Mouse (Mus musculus): Measurements from ENCODE around the gene Pin1. TPM values are rescaled to one million over a fixed set of nuclear protein-coding genes. Genes with fewer than 3 reads are reported as not detected.

Pin1 gene
- total RNA-seq, 4 experiments from 2014 or later: 32.7 to 37.5 (median 35.2) TPM

DNA sequence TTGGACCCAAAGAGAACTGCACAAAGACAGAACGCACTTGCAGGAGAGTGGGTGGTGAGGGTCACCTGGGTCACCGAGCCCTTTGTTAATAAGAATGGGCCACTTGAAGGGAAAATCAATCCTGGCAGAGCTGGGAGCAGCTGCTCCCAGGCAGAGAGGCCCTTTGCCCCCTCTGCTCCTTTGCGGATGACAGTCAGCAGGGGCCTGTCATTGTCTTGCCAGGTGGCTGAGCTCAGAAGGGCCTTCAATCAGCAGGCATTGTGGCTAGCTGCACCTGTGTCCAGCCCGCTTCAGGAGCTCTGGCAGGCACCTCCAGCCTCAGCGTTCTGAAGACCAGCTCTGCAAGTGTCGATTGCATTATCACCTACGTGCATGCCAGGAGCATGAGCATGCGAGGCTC is 45.6 kb downstream of the Pin1 start:
- DNase-seq (ENCODE audit: low spot score in 2 of 2): no peak

DNA sequence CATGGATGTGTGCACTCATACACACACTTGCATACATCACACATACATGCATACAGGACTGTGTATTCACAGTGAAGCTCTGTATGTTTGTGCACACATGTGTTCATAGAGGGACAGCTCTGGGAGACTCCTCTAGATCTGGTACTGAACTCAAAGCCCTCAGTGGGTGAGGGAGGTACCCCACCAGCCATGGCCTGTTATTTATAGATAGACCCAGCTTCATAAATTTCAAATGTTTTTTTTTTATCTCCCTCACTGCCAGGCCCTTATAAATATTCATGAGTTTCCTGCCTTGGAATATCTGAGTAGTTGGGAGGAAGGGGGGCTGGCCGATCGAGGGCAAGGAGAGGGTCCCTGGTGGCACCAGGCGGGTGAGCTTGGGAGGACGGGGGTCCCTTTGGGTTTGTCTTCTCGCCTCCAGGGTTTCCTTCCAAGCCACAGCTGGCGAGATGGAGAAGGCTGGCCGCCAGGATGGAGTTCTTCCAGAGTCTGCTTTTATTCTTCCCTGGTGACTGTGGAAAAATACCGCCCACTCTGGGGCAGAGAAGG is 52.0 kb downstream of the Pin1 start:
- DNase-seq (ENCODE audit: low spot score in 2 of 2): no peak

DNA sequence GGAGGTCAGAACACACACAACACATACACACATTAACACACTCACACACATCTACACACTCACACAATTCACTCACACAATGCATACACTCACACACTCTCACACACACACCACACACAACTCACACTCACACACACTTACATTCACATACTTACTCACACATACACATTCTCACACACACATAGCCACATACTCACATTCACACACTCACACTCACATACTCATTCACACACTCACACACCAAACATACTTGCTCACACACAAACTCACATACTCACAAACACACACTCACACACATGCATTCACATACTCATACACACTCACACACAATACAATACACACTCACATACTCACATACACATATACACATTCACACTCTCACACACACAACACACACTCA is 53.5 kb downstream of the Pin1 start:
- no peak for DNase-seq (ENCODE audit: low spot score in 2 of 2)

DNA sequence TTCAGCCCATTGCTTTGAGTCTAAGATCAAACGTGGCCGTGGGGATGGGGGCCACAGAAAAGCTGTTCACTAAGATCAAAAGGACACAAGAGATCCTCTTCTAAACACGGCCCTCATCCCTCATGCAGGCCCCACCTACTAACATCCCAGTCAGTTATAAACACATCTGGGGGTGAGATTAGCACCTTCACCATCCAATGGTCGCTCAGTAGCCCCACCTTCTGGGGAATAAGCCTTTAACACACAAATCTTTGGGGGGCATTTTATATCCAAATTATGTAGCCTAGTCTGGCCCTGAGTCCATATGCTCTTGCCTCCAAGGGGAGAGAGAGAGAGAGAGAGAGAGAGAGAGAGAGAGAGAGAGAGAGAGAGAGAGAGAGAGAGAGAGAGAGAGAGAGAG is 54.1 kb downstream of the Pin1 start:
- DNase-seq (ENCODE audit: low spot score in 2 of 2): no peak

DNA sequence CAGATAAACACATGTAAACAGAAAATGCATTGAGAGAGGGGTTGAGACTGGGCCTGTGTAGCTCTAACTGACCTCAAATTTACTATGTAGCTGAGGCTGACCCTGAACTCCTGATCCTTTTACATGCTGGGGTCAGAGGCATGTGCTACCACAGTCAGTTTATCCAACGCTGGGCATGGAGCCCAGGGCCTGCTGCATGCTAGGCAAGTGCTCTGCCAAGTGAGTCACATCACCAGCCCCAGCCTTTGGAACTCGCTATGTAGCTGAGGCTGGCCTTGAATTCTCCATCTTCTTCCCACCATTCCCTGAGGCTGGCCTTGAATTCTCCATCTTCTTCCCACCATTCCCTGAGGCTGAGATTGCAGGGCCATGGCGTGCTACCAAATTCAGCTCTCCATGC is 58.6 kb downstream of the Pin1 start:
- no peak for DNase-seq (ENCODE audit: low spot score in 2 of 2)

DNA sequence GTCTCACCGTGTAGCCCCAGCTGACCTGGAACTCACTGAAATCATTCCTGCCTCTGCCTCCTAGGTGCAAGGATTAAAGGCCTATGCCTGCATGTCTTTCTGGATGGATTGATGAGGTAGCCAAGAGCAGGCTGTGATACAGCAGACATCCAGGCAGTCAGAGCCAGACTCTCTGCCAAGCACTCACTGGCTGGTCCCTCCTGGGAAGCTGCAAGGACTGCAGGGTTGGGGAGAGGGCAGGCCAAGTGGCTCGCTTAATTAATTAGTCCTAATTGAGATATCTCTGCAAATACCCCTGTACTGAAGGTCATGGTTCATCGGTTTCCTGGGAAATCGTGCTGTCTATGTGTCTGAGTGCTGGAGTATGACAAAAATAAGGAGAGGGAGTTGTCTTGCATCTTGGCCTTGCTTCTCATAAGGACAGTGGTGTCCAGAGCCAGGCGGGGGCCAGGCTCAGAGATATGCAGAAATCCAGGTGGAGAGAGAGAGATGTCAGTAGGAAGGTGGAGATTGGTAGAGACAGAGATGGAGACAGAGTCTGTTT is 61.1 kb downstream of the Pin1 start:
- DNase-seq (ENCODE audit: low spot score in 2 of 2): no peak

DNA sequence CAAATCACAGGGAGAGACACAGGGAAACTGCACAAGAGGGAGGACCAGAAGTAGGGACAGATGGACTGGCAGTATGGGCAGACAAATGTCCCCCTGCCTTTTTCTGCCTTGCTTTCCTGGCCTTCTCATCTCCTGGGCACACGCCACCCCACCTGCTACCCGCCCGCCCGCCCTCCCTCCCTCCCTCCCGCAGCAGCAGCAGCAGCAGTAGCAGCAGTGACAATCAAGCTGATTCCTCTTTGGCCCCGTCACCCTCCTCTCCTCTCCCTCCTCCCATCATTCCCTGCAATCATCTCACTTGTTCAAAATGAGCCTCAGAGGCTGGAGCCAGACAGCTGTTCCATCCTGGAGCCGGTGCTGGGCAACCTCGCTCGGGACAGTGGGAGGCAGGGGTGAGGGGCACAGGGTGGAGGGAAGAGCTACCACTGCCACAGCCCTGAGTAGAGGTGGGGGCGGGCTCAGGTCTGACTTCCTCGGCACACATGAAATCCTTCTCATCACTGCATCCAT is 61.6 kb downstream of the Pin1 start:
- DNase-seq (ENCODE audit: low spot score in 2 of 2): peak in 1 of 2 experiments; percentile 41

DNA sequence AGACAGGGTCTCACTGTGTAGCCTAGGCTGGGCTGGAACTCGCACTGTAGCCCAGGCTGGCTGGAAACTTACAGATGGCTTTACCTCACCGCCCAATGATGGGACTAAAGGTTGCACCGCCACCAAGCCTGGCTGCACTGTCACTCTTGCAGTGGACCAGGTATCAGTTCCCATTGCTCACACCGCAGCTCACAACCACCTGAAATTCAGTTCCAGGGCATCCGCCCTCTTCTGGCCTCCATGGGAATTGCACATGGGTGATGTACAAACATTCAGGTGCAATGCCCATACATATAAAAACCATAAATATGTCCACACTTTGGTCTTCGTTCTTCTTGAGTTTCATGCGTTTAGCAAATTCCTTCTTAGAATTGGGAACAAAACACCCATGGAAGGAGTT is 63.4 kb downstream of the Pin1 start:
- DNase-seq (ENCODE audit: low spot score in 2 of 2): no peak

Other genes starting within 250 kb of the Pin1 start
- 10 to 100 TPM; 25.2 to 30.1 (median 26.4) TPM for gene Zfp26, start 191.9 kb upstream of the Pin1 start, total RNA-seq (2022)
- 10 to 100 TPM; 24.8 to 29.0 (median 24.8) TPM for gene Zfp426, start 159.3 kb upstream of the Pin1 start, total RNA-seq (2022)
- gene Zfp266, start 130.7 kb upstream of the Pin1 start, total RNA-seq (2022): 10 to 100 TPM; 38.8 to 52.8 (median 43.8) TPM
- gene Zfp846, start 70.8 kb upstream of the Pin1 start, total RNA-seq (2022): 10 to 100 TPM; 16.4 to 21.1 (median 18.7) TPM
- gene Ubl5, start 9.2 kb upstream of the Pin1 start, total RNA-seq (2022): 100 to 1,000 TPM; 263 to 330 (median 301) TPM
- 10 to 100 TPM; 20.1 to 29.5 (median 26.9) TPM for gene Fbxl12, start 7.3 kb upstream of the Pin1 start, total RNA-seq (2022)
- gene Olfm2, start 94.3 kb downstream of the Pin1 start, total RNA-seq (2022): 100 to 1,000 TPM; 122 to 129 (median 125) TPM
- gene Col5a3, start 163.0 kb downstream of the Pin1 start, total RNA-seq (2022): 1 to 10 TPM; 1.0 to 2.0 (median 1.3) TPM
- gene Rdh8, start 166.4 kb downstream of the Pin1 start, total RNA-seq (2022): not detected
- gene A230050P20Rik, start 216.5 kb downstream of the Pin1 start, total RNA-seq (2022): 10 to 100 TPM; 71.9 to 91.7 (median 82.6) TPM
- 10 to 100 TPM in 1 of 4 experiments, 1 to 10 TPM in 3; 8.4 to 10.1 (median 9.2) TPM for gene Angptl6, start 227.6 kb downstream of the Pin1 start, total RNA-seq (2022)
- gene Ppan, start 236.1 kb downstream of the Pin1 start, total RNA-seq (2022): 10 to 100 TPM; 21.5 to 27.2 (median 23.6) TPM
- gene Eif3g, start 246.5 kb downstream of the Pin1 start, total RNA-seq (2022): 100 to 1,000 TPM; 130 to 139 (median 136) TPM